Mouse (Mus musculus) urinary bladder, postnatal 25 days (tissue): ENCODE results near the gene Zcchc8.
"Not testable (repeated sequence)": the region's sequence is repeated elsewhere in the genome, so short reads cannot be mapped to it uniquely, and the experiment has no call there.

ENCODE experiments used
- DNase-seq: peaks from one replicate; pipeline ENCODE4 v3.0.0; 2022; ENCODE audit warnings: low spot score

Zcchc8 gene

GRCm38 (mm10) chr5:123720328-123721311 is at the start of gene Zcchc8:
Gene Zcchc8, minus strand, starts transcription at chr5:123721100.
- peak; percentile 84 for DNase-seq

- not testable (repeated sequence) for DNase-seq
Measured at GRCm38 (mm10) chr5:123766455-123766854, 45.6 kb upstream of the Zcchc8 start.

DNA sequence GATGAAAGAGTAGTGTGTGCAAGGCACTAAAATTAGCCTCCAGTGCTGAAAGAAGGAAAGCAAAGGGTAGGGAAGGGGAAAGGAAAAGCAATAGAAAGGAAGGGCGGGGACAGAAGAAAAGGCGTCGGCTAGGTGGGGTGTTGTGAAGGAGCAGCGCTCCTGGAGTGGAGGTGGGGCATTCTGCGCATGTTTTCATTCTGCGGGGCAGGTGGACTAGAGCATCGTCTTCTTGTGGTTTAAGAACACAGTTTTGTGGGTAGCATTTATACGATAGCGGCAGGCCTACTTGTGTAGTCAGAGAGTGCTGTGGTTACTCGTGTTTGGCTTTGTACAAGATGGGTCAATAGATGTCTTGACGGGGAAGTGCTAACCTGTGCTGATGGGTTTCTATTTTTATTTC is 44.6 kb upstream of the Zcchc8 start:
- DNase-seq: no peak

- peak; percentile 96 for DNase-seq
Measured at GRCm38 (mm10) chr5:123749065-123750064, 28.5 kb upstream of the Zcchc8 start, which contains the start of the genes Rsrc2 and Kntc1. Gene Rsrc2, minus strand, starts transcription at chr5:123749414. Gene Kntc1, plus strand, starts transcription at chr5:123749716.

- no peak for DNase-seq
Measured at GRCm38 (mm10) chr5:123748339-123749064, 27.6 kb upstream of the Zcchc8 start.

DNA sequence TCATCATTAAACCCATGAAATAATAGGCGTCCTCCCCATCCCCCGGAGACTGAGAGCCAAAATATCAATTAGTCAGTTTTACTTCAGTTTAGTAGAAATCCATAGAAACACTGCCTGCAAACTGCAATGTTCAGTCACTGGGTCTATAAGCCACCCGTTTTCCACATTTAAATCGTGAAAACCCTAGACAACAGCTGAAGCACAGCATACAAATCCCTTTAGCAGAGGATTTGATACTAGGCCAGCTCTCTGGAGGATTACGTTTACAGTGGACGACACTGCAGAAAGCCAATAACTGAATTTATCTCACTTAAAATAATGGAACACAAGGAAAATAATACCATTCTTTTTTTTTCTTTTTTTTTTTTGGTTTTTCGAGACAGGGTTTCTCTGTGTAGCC is 26.7 kb upstream of the Zcchc8 start:
- no peak for DNase-seq

DNA sequence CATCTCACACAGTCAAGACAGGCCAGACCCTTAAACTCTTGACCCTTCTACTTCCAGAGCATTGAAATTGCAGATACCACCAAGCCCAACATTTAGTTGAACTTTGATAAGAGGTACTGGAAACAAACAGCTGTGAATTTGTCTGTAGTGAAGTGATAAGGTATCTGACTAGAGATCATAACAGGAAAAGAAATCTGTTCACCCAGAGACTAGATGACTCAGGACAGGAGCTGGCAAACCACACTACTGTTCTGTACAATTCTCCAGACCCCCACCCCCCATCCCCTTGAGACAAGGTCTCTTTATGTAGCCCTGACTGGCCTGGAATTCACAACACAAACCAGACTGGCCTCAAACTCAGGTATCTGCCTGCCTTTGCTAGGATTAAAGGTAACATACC is 25.4 kb upstream of the Zcchc8 start:
- no peak for DNase-seq

DNA sequence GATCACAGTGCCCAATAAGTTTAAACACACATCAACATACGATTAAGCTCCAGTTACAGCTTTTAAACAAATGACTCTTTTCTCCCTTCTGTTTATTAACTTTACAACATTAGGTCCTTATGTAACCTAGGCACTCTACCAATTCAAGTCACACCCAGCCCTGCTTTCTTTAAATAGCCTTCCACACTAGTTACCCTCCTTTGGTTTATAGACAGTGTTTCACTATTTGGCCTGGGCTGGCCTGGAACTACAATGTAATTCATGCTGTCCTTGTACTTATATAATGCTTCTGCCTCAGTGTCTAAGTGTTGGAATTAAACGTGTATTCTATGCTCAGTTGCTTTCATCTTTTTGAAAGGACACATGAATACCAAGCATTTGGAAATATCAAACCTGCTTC is 23.5 kb upstream of the Zcchc8 start:
- DNase-seq: no peak

DNA sequence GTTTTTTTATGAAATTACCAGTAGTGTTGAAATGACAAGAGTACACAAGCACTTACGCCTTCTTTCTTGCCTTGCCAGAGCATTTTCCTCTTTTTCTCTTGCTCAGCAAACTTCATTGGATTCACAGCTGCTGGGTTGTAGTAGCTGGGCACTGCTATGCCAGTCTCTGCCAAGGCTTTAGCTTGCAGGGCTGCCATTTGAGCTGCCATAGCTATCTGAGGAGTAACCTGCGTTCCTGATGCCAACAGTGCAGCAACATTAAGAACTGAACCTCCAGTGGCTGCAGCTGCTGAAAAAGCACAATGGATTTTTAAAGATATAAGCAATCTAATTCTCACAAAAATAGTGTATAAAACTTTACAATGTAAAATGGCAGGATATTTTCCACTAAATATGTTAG is 10.1 kb upstream of the Zcchc8 start:
- no peak for DNase-seq

DNA sequence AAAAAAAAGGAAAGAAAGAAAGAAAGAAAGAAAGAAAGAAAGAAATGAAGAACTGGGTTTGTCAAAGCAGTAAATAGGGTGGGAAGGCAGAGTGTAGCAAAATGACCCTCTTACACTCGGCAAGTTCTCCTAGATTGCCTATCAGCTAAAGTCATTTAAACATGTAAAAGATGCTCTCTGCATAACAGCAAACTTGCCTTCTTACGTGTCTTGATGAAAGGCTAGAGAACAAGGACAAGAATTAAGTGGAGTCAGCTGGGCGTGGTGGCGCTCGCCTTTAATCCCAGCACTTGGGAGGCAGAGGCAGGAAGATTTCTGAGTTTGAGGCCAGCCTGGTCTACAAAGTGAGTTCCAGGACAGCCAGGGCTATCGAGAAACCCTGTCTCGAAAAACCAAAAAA is 2.9 kb upstream of the Zcchc8 start:
- DNase-seq: not testable (repeated sequence)

DNA sequence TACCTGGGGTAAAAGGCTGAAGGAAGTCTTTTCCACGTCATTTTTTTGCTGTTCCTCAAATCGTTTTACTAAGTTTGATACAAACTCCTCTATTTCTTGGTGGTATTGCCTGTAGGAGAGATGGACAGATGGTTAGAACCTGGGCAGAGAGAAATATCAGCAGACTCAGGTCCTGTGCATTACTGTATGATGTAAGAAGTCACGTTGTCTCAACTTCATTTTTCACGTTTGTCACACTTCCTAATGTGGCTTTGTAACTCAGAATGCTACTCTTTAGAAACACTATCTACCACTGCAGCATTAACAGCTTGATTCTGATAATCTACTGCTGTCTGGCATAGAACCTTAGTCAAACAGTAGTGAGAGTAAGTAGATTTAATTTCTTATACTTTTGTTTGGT is 6.3 kb downstream of the Zcchc8 start:
- no peak for DNase-seq

DNA sequence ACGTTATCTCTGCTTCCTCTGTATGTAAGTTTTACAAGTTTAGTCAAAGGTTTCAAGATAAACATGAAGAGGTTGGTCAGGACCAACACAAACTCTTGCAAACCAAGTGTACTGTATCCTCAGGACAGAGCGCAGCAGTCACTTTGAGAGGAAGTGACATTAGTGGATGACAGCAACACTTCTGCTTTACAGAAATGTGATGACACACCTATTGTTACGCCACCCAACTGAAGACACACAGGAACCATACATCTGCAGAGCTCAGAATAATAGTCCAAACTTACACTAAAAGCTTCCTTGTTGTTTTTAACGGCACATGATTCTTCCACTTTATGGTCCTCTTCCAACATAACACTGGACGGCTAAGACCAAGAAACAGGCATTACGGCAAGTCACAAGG is 7.1 kb downstream of the Zcchc8 start:
- no peak for DNase-seq

GRCm38 (mm10) chr5:123709571-123709970 is 11.3 kb downstream of the Zcchc8 start:
- DNase-seq: no peak

DNA sequence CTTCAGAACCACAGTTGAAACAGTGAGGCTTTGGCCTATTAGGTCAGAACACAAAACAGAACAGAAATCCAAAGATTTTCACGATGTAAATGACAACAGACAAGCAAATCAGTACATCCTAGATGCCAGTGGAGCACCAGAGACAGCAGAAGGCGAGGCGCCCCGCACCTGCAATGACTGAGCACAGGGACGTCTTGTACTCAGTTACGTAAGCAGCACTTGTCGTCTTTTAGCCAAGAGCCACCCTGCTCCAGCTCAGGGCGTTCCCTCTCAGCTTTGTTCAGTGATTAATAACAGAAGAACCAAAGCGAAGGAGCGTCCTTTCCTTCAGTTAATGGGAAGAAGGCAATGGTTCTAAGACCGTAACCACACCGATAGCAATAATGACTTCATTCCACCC is 12.3 kb downstream of the Zcchc8 start:
- no peak for DNase-seq

DNA sequence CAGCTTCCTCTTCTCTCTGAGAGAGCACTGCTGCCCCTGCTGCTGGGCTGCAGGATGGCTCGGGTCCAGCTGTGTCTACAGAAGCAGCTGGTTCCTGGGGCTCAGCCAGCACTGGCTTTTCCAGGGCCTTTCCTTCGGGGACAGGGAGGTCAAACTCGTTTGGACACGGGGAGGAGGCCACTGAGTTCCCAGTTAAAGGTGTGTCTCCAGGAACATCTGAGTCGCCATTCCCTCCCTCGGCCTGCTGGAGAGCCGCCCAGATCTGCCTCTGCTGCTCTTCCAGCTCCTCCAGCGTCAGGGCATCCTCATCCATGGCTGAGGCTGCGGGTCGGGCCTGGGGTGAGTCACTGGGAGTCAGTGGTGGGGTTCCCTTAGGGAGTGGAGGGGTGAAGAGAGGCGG is 20.3 kb downstream of the Zcchc8 start:
- DNase-seq: peak; percentile 32

DNA sequence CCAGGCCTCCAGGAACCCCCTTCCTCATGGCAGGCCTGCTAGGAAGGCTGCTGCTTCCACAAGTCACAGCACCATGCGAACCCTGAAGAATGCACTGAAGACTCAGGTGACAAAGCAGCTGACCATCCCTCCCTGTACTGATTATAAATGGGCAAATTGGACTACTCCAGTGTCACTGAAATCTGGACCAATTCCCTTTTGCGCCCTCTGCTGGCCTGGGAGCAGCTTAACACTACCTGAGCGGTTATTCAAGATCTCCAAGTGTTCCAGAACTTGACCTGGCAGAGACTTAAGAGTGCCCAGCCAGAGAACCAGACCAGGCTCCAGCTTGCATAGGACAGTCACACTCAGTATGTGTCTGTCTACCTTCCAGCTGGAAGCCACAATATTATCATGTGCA is 21.7 kb downstream of the Zcchc8 start:
- DNase-seq: peak; percentile 85

DNA sequence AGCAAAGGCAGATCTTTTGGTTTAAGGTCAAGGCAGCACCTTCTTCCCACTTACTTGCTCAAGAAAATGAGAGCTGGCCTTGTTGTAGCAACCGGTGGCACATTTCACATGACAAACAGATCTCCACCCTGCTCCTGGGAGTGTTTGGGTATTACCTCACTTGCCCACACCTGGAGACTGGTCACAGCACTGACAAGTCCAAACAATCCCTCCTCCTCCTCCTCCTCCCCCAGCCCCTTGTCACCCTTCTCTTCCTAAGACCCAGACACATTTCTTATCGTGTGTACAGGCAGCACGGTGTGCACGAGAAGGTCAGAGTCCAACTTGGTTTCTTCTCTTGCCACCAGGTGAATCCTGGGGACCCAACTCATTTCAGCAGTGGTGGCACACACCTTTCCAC is 23.9 kb downstream of the Zcchc8 start:
- no peak for DNase-seq

- DNase-seq: no peak
Measured at GRCm38 (mm10) chr5:123696244-123696643, 24.7 kb downstream of the Zcchc8 start.

DNA sequence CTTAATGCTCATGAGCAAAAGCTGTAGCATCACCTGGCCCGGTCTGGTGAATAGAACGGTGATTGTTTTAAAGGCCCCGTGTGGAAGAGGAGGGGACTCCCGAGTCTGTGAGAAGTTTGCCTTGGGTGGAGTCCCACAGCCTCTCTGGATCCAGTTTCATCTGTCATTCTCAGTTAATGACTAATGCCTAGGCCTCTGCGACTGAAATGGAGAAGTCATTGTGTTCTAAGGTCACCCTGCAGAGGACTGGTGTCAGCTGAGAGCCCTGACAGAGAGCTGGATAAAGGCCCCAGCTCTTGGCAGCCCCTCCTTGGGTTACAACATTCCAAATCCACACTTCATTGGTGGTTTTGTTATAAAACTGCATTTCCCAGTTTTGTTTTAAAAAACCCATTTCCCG is 26.4 kb downstream of the Zcchc8 start:
- peak; percentile 40 for DNase-seq

DNA sequence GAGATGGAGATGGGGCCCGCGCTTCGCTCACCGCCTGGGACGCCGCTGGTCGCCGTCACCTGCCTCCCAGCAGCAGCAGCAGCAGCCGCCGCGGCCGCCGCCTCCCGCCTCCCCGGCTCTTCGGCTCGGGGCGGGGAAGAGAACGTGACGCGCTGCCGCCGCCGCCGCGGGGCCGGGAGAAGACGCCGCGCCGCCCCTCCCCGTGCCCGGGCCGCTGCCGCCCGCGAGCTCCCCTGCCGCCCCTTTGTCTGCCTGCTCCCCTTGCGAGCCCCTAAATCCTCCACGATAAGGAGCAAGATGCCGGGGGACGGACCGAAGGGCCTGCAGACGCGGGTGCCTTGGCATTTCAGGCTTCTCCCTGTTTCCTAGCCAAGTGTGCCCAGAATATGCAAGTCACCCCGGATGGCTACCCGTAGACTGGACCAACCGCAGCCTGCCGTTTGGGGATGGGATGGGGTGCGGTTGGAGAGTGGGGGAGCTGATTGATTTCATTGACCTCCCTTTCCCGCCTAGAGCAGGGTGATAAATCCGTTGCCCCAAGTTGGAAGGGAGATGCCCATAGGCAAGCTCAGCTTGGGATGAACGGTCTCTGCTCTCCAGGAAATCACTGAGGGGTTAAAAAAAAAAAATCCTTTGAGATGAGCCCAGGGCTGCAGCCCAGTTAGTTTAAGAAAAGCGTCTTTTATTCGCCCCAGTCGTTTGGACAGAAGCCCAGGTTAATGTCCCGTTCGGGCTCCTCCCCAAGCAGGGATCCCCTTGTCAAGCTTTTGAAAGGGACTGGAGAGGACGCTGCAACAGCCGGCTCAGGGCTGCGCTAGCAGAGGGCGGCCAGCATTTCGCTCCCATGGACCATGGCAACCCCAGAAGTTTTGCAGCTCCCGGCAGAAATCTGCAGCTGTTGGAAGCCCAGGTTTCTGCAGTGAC is 36.4 kb downstream of the Zcchc8 start, which contains the start of gene Clip1:
TSS of gene Clip1 (minus strand) at position 398 of the 924 bp plus-strand sequence.
- peak; percentile 71 for DNase-seq
